Mouse (Mus musculus): ENCODE results near the gene Atp5h. TPM values are rescaled to one million over a fixed set of nuclear protein-coding genes. Genes with fewer than 3 reads are reported as not detected.

Atp5h gene
- polyA plus RNA-seq, 1 experiment from 2014 or later: 1,025 TPM

DNA sequence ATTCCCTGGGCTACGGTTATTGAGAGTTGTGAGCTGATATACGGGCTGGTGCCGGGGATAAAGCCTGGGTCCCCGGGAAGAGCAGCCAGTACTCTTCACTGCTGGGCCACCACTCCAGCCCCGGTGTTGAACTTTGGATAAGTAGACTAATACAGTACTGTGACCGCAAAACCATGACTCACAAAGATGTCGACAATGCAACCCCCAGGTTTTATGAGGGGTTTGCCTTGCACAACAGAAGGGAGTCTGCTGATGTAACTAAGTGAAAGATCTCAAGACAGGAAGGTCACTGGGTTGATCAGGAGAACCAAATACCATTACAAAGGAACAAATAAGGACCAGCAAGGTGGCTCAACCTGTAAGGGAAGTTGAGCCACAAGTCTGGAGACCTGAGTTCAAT lies 43.0 kb downstream of the Atp5h start:
- H3K27ac ChIP-seq (ENCODE audit: low read length): no peak overlapping the region
- ATAC-seq: no peak; the same call in 1 of the 2 replicates
- no peak overlapping the region for H3K4me3 ChIP-seq (ENCODE audit: low read length)
- peaks cover 16% of the 10 kb centered on the region for H3K4me1 ChIP-seq (ENCODE audit: control insufficient read depth, insufficient read depth, low read length)
- H3K27me3 ChIP-seq (replicated peaks; ENCODE audit: control insufficient read depth, insufficient read depth, low read length): peaks cover 17% of the 10 kb centered on the region; the same call in 1 of the 2 replicates
- no peaks in the 10 kb centered on the region for H3K36me3 ChIP-seq (ENCODE audit: control insufficient read depth, insufficient read depth, low read length)
- WGBS: 58% methylated on average over 7 of the region's 7 CpGs
- H3K9me3 ChIP-seq (ENCODE audit: control insufficient read depth, low read length): 0 out of 2 replicates have a peak, but pooled peaks cover 2% of the 10 kb centered on the region
- H3K9ac ChIP-seq (ENCODE audit: low read depth, low read length): no peak overlapping the region
- no peak overlapping the region for H3K4me2 ChIP-seq (ENCODE audit: low read depth, low read length)

DNA sequence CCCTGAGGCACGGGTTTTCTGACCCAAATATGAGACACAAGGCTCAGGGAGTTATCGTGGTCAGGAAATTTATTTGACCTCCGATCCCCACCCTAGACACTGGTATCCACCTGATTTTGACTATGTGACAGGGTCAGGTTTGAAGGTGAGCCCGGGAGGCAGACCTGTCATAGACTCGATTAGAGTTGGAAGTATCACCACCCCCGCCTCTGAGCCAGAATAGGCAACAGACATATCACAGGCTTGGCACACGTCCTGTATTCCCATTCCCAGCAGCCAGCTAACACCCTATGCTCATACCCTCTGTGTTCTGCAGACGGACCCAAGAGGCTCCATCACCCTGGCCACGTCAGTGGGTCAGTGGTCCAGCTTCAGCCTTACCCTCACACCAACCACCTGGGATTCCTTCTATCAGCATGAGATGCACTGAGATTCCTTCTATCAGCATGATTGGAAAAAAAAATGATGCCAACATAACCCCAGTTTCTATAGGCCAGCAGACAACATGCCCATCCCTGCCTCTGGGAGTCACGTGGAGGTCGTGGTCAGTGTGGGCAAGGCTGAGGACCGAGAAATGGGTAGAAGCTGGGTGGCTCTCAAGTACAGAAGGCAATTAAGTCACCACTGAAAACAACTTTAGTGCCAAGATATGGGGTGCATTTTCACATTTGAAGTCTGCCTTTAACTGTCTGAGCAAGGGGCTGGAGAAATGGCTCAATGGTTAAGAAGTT lies 44.9 kb downstream of the Atp5h start:
- Histone ChIP-seq H3K27me3 (replicated peaks; ENCODE audit: control insufficient read depth, insufficient read depth, low read length) (peaks cover 17% of the 10 kb centered on the region; the same call in 1 of the 2 replicates), H3K36me3 (ENCODE audit: control insufficient read depth, insufficient read depth, low read length) (no peaks in the 10 kb centered on the region), H3K27ac (ENCODE audit: low read length) (no peak overlapping the region), H3K4me2 (ENCODE audit: low read depth, low read length) (no peak overlapping the region; the same call in 1 of the 2 replicates), H3K4me3 (ENCODE audit: low read length) (no peak overlapping the region), H3K4me1 (ENCODE audit: control insufficient read depth, insufficient read depth, low read length) (peaks cover 8% of the 10 kb centered on the region; the same call in 1 of the 2 replicates), H3K9ac (ENCODE audit: low read depth, low read length) (peak overlapping the region; percentile 60; the same call in 1 of the 2 replicates), H3K9me3 (ENCODE audit: control insufficient read depth, low read length) (0 out of 2 replicates have a peak, but pooled peaks cover 2% of the 10 kb centered on the region)
- WGBS: 66% methylated on average over 12 of the region's 12 CpGs
- no peak for ATAC-seq

DNA sequence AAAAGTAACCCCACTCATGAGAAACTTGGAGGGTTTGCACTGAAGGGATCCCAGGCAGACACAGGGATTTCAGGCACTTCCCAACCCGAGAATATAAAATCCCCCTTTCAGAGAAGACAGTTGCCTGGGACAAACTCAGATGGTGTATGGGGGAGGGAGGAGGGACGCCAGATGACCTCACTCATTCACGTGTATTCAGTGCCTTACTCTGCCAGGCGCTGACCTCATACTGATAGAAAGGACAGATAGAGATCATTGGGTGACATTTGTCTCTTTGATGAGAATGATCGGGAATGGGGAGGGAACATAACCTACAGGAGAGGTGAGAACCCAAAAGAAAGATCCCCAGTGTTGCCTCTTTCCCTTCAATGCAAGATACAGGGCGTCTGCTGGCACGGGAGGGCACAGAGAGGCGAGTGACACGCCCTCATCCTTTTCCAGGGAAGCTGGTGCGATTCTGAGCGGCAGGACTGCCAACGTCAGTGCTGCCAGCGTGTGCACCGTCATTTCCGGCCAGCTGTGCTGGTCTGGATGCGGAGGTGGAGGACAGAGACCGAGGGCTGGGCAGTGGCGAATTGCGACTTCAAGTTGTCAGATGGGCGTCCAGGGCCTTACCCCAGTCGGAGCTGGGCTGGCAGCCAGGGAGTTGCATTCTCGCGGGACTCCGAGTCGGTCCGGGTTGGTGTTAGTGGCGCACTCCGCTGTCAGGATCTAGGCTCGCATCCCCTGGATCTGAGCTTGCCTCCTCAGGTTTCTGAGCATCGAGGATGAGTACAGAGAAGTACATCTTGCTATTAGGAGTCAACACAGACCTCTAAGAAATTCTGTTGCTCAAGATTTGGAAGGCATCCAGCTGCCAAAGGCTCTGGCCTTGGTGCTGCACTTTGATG lies 45.7 kb downstream of the Atp5h start:
- Histone ChIP-seq H3K4me1 (ENCODE audit: control insufficient read depth, insufficient read depth, low read length) (peaks cover 8% of the 10 kb centered on the region; the same call in 1 of the 2 replicates), H3K9me3 (ENCODE audit: control insufficient read depth, low read length) (0 out of 2 replicates have a peak, but pooled peaks cover 2% of the 10 kb centered on the region), H3K27me3 (replicated peaks; ENCODE audit: control insufficient read depth, insufficient read depth, low read length) (peaks cover 17% of the 10 kb centered on the region; the same call in 1 of the 2 replicates), H3K4me2 (ENCODE audit: low read depth, low read length) (peak overlapping the region; percentile 65), H3K4me3 (ENCODE audit: low read length) (peak overlapping the region; percentile 45), H3K36me3 (ENCODE audit: control insufficient read depth, insufficient read depth, low read length) (no peaks in the 10 kb centered on the region), H3K27ac (ENCODE audit: low read length) (no peak overlapping the region), H3K9ac (ENCODE audit: low read depth, low read length) (peak overlapping the region; percentile 60)
- WGBS: 2% methylated on average over 30 of the region's 30 CpGs
- ATAC-seq: peak; percentile 50; the same call in 1 of the 2 replicates

DNA sequence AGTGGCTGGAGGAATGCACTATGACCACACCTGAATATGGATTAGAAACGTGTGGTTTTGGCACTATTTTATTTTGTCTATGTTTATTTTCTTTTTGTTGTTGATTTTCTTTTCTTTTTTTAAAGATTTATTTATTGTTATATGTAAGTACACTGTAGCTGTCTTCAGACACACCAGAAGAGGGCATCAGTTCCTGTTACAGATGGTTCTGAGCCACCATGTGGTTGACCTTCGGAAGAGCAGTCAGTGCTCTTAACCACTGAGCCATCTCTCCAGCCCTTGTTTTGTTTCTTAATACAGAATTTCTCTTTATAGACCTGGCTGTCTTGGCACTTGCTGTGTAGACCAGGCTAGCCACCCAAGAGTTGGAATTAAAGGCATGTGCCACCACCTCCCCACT lies 47.0 kb downstream of the Atp5h start:
- Histone ChIP-seq H3K27ac (ENCODE audit: low read length) (no peak overlapping the region), H3K4me1 (ENCODE audit: control insufficient read depth, insufficient read depth, low read length) (peaks cover 8% of the 10 kb centered on the region), H3K4me3 (ENCODE audit: low read length) (no peak overlapping the region), H3K36me3 (ENCODE audit: control insufficient read depth, insufficient read depth, low read length) (no peaks in the 10 kb centered on the region), H3K27me3 (replicated peaks; ENCODE audit: control insufficient read depth, insufficient read depth, low read length) (peaks cover 17% of the 10 kb centered on the region; the same call in 1 of the 2 replicates), H3K9me3 (ENCODE audit: control insufficient read depth, low read length) (no peaks in the 10 kb centered on the region), H3K9ac (ENCODE audit: low read depth, low read length) (no peak overlapping the region), H3K4me2 (ENCODE audit: low read depth, low read length) (no peak overlapping the region)
- no peak for ATAC-seq
- 56% methylated on average over 2 of the region's 2 CpGs for WGBS

DNA sequence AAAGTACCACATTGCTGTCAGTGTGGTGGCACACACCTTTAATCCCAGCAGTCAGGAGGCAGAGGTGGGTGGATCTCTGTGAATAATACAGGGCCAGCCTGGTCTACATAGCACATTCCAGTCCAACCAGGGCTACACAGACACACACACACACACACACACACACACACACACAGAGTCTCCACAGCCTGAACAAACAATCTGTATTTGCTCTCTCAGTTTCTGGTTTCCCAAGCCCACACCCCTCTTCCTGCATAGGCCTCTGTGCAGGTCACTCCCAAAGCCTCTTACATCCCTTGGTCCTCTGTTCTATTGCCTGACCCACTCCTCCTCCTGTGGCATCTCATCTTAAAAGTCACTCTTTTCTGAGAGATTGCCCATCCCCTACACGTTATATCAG lies 47.7 kb downstream of the Atp5h start:
- H3K4me2 ChIP-seq (ENCODE audit: low read depth, low read length): no peak overlapping the region
- no peak overlapping the region for H3K27ac ChIP-seq (ENCODE audit: low read length)
- ATAC-seq: no peak
- no peak overlapping the region for H3K9ac ChIP-seq (ENCODE audit: low read depth, low read length)
- H3K4me3 ChIP-seq (ENCODE audit: low read length): no peak overlapping the region
- no peaks in the 10 kb centered on the region for H3K36me3 ChIP-seq (ENCODE audit: control insufficient read depth, insufficient read depth, low read length)
- no peaks in the 10 kb centered on the region for H3K9me3 ChIP-seq (ENCODE audit: control insufficient read depth, low read length)
- peaks cover 21% of the 10 kb centered on the region for H3K27me3 ChIP-seq (replicated peaks; ENCODE audit: control insufficient read depth, insufficient read depth, low read length)
- peaks cover 12% of the 10 kb centered on the region for H3K4me1 ChIP-seq (ENCODE audit: control insufficient read depth, insufficient read depth, low read length)
- WGBS: 61% methylated on average over 1 of the region's 1 CpGs

DNA sequence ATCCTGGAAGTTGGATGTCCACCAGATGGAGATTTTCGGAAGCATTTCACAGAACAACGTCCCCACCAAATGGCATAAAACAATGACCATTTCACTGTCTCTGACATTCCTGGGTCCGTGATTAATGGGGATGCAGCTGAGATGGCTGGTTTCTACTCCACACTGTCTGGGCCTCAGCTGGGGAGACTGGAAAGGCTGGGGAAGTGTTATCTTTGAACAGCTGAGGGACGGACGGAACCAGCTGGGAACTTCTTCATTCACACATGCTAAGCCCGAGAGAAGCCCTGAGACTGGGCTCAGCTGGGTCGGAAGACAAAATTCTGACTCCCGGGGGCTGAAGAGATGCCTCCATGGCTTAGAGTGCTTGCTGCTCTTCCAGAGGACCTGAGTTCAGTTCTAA lies 48.4 kb downstream of the Atp5h start:
- Histone ChIP-seq H3K36me3 (ENCODE audit: control insufficient read depth, insufficient read depth, low read length) (no peaks in the 10 kb centered on the region), H3K27me3 (replicated peaks; ENCODE audit: control insufficient read depth, insufficient read depth, low read length) (peaks cover 26% of the 10 kb centered on the region), H3K9ac (ENCODE audit: low read depth, low read length) (no peak overlapping the region), H3K27ac (ENCODE audit: low read length) (no peak overlapping the region), H3K4me1 (ENCODE audit: control insufficient read depth, insufficient read depth, low read length) (peaks cover 16% of the 10 kb centered on the region), H3K4me3 (ENCODE audit: low read length) (no peak overlapping the region), H3K4me2 (ENCODE audit: low read depth, low read length) (no peak overlapping the region), H3K9me3 (ENCODE audit: control insufficient read depth, low read length) (no peaks in the 10 kb centered on the region)
- no peak for ATAC-seq
- WGBS: 65% methylated on average over 8 of the region's 8 CpGs

DNA sequence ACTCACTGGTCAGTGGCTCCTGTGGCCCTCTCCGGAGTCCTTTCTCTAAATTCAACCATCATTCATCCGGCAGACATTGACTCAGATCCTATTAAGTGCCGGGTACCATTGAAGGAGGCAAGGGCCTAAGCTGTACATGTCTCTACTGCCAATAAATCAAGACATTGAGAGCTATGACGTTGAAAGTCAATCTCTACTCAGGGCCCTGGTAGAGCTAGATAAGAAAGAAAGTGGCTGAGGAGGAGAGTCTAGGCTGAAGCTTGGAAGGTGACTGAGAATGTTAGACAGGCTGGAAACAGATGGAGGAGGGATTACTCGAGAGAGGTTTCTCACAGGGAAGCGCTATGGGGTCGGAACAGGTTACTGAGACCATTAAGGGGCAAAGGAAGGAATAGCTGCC lies 49.4 kb downstream of the Atp5h start:
- Histone ChIP-seq H3K9ac (ENCODE audit: low read depth, low read length) (no peak overlapping the region), H3K4me3 (ENCODE audit: low read length) (no peak overlapping the region), H3K4me2 (ENCODE audit: low read depth, low read length) (no peak overlapping the region), H3K9me3 (ENCODE audit: control insufficient read depth, low read length) (no peaks in the 10 kb centered on the region), H3K27ac (ENCODE audit: low read length) (no peak overlapping the region), H3K36me3 (ENCODE audit: control insufficient read depth, insufficient read depth, low read length) (no peaks in the 10 kb centered on the region), H3K27me3 (replicated peaks; ENCODE audit: control insufficient read depth, insufficient read depth, low read length) (peaks cover 26% of the 10 kb centered on the region), H3K4me1 (ENCODE audit: control insufficient read depth, insufficient read depth, low read length) (peaks cover 16% of the 10 kb centered on the region)
- WGBS: 55% methylated on average over 7 of the region's 7 CpGs
- no peak for ATAC-seq

DNA sequence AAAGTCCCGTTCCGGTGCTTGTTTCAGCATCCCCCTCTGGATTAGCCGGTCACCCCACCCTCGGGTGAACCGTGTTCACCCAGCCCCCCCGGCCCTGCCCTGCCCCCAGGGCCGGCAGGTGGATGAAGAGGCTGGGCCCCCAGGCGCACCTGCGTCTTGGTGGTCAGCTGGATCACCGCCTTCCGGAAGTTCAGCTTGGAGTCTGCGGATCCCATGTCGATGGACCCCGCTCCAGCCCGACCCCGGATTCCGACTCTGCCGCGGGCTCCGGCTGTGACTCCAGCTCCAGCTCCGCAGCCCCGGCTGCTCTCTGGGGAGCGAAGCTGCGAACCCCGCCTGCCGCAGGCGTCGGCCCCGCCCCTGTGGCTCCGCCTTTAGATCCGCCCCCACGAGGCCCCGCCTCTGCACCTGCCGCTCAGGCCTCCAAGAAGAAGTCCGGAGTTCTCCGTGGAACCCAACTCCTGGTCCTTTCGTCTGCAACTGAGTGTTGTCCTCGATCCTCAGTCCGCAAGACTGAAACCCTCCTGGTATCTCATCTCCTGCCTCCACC lies 52.3 kb downstream of the Atp5h start, which contains the start of gene Hid1:
Gene Hid1 (minus strand): TSS at position 362 of the 550 bp plus-strand sequence.
- H3K9ac ChIP-seq (ENCODE audit: low read depth, low read length): peak within 1 kb of the TSS; percentile 72
- peak; percentile 88 for ATAC-seq
- peak within 1 kb of the TSS; percentile 60 for H3K27ac ChIP-seq (ENCODE audit: low read length)
- H3K4me2 ChIP-seq (ENCODE audit: low read depth, low read length): peak within 1 kb of the TSS; percentile 90
- H3K36me3 ChIP-seq (ENCODE audit: control insufficient read depth, insufficient read depth, low read length): no peaks in the 10 kb centered on the region
- H3K27me3 ChIP-seq (replicated peaks; ENCODE audit: control insufficient read depth, insufficient read depth, low read length): peaks cover 13% of the 10 kb centered on the region
- H3K9me3 ChIP-seq (ENCODE audit: control insufficient read depth, low read length): no peaks in the 10 kb centered on the region
- peaks cover 10% of the 10 kb centered on the region for H3K4me1 ChIP-seq (ENCODE audit: control insufficient read depth, insufficient read depth, low read length)
- H3K4me3 ChIP-seq (ENCODE audit: low read length): peak within 1 kb of the TSS; percentile 60
- WGBS: under 1% methylated on average over 37 of the region's 39 CpGs
